Mouse (Mus musculus) liver, adult 2 months (tissue): ENCODE data around the gene Get4.

Experiments
- CTCF ChIP-seq: fragments of 200-500 bp; IDR thresholded peaks from 2 replicates; pipeline ENCODE4 v1.5.1; 2011; ENCODE audit warnings: low read depth, low read length, control low read depth
- POLR2A ChIP-seq: fragments of 200-500 bp; IDR thresholded peaks from 2 replicates; pipeline ENCODE4 v1.6.1; 2011; ENCODE audit warnings: low read length, control low read depth; ENCODE audit not compliant: insufficient read depth; ENCODE audit errors: extremely low read depth

- TF ChIP-seq CTCF = no peak
- TF ChIP-seq POLR2A = no peak
These were observed 416 bp upstream of the Get4 start for GRCm38 (mm10) chr5:139251736-139252080.
